Mouse (Mus musculus): ENCODE data around the gene Gpr137b. TPM values are rescaled to one million over a fixed set of nuclear protein-coding genes. Genes with fewer than 3 reads are reported as not detected.

The Gpr137b gene
- 0.88 and 1.7 TPM in 2 replicates for polyA plus RNA-seq (2012; ENCODE audit: low replicate concordance)

GRCm38 (mm10) chr13:13393228-13394095 lies at the start of gene Gpr137b:
TSS of gene Gpr137b (minus strand) at chr13:13394014.

GRCm38 (mm10) chr13:13437460-13438015 lies 43.7 kb upstream of the Gpr137b start, which contains the start of gene Nid1:
TSS of gene Nid1 (plus strand) at chr13:13437551.

Other genes with a start within 250 kb of the Gpr137b start
- gene Prl2c5, start 211.3 kb downstream of the Gpr137b start, polyA plus RNA-seq (2012; ENCODE audit: low replicate concordance): not detected in 2 replicates
- gene Nid1, start 43.5 kb upstream of the Gpr137b start, polyA plus RNA-seq (2012; ENCODE audit: low replicate concordance): 2.5 and 4.8 TPM in 2 replicates
- 0.64 and 1.9 TPM in 2 replicates for gene Lyst, start 196.4 kb upstream of the Gpr137b start, polyA plus RNA-seq (2012; ENCODE audit: low replicate concordance)